Mouse (Mus musculus): ENCODE measurements around the gene Tram2.

- TF ChIP-seq CTCF (IDR thresholded peaks at IDR 0.05; ENCODE audit: extremely low read depth, insufficient read depth, low read length) (no peak), POLR2A (IDR thresholded peaks at IDR 0.05; ENCODE audit: extremely low read depth, insufficient read depth, low read length) (no peak)
Measured at GRCm38 (mm10) chr1:21033065-21033791, 45.8 kb downstream of the Tram2 start.
